Mouse (Mus musculus): ENCODE measurements around the gene Dmrta2. TPM values are rescaled to one million over a fixed set of nuclear protein-coding genes. Genes with fewer than 3 reads are reported as not detected.

The Dmrta2 gene
- total RNA-seq, 2 experiments from 2014 or later, result 0.10 TPM; not detected in 1

GRCm38 (mm10) chr4:110006044-110006443, 28.2 kb downstream of the Dmrta2 start:
- intact Hi-C loops (cut with DNase I), result no loop called here
- DNase-seq (ENCODE audit: low spot score), result no peak

GRCm38 (mm10) chr4:110019145-110019544, 41.3 kb downstream of the Dmrta2 start:
- intact Hi-C loops (cut with DNase I), result no loop called here

GRCm38 (mm10) chr4:110020255-110020654, 42.4 kb downstream of the Dmrta2 start:
- intact Hi-C loops (cut with DNase I), result loop anchor here (5.0 kb wide), 1 partner anchor 278 kb away; no protein-coding TSS in a partner anchor
- no peak for DNase-seq (ENCODE audit: low spot score)

More at GRCm38 (mm10) chr4:110019145-110019544, 41.3 kb downstream of the Dmrta2 start:
- DNase-seq (ENCODE audit: low spot score), result no peak

GRCm38 (mm10) chr4:110021956-110022625, 44.2 kb downstream of the Dmrta2 start:
- intact Hi-C loops (cut with DNase I), result loop anchor here (1.0 to 5.0 kb wide), 2 partner anchors 263 to 280 kb away; no protein-coding TSS in a partner anchor
- DNase-seq (ENCODE audit: low spot score), result no peak

- intact Hi-C loops (cut with DNase I), result no loop called here
- DNase-seq (ENCODE audit: low spot score), result no peak
Measured at GRCm38 (mm10) chr4:110028461-110029188, 50.8 kb downstream of the Dmrta2 start.

- intact Hi-C loops (cut with DNase I), result no loop called here
- DNase-seq (ENCODE audit: low spot score), result no peak
Measured at GRCm38 (mm10) chr4:110029446-110029845, 51.6 kb downstream of the Dmrta2 start.

All from heart, postnatal 25 days (tissue).